ENCODE assay signal across 12 mouse cellular contexts in genomic region chr2:45185621-45185999, GRCm38 (mm10).
DNase-seq lines count a peak whose midpoint lies in the region; ATAC-seq and TF ChIP-seq lines count a peak whose summit lies in the region.
"Had no signal": no experiment of that assay in that cellular context is flagged by ENCODE, and none has a peak within 500 bp of the region (broad histone marks: within the 10 kb centered on the region; RNA-seq: fewer than 3 reads in every experiment).

No protein-coding gene starts in this region.

- DNase-seq in heart, postnatal 36 days = no peak
- DNase-seq in layer of hippocampus, adult 2 months (ENCODE audit: low spot score in 2 of 2) = no peak
- no peak for DNase-seq in layer of hippocampus, postnatal 25 days (ENCODE audit: extremely low spot score in 1 of 2, low spot score in 1 of 2)
- DNase-seq in natural killer cell, adult 2 months (ENCODE audit: low spot score in 2 of 2) = no peak
- DNase-seq: cerebellum, adult 9-11 months; gastrocnemius, postnatal 10 days; right cerebral cortex, postnatal 25 days had no signal

- no peak overlapping the region for H3K4me3 ChIP-seq in heart, embryonic 11.5 days (ENCODE audit: low read depth, low read length)
- no peak overlapping the region for H3K4me3 ChIP-seq in layer of hippocampus, adult 2 months
- H3K4me3 ChIP-seq in neural tube, embryonic 12.5 days = no peak overlapping the region
- H3K4me3 ChIP-seq in neural tube, embryonic 15.5 days (replicated peaks) = no peak overlapping the region
- H3K4me3 ChIP-seq in stomach, embryonic 15.5 days (replicated peaks) = no peak overlapping the region

- no peaks in the 10 kb centered on the region for H3K27me3 ChIP-seq in heart, embryonic 11.5 days (ENCODE audit: control insufficient read depth, insufficient read depth, low read length)
- no peaks in the 10 kb centered on the region for H3K27me3 ChIP-seq in neural tube, embryonic 12.5 days (replicated peaks)
- H3K27me3 ChIP-seq in neural tube, embryonic 15.5 days (replicated peaks) = no peaks in the 10 kb centered on the region
- no peaks in the 10 kb centered on the region for H3K27me3 ChIP-seq in stomach, embryonic 15.5 days (replicated peaks)

- H3K27ac ChIP-seq in heart, embryonic 11.5 days (ENCODE audit: low read depth, low read length) = peak overlapping the region; percentile 86
- H3K27ac ChIP-seq in layer of hippocampus, adult 2 months = peak overlapping the region; percentile 81; the same call in 1 of the 2 replicates
- no peak overlapping the region for H3K27ac ChIP-seq in neural tube, embryonic 12.5 days
- H3K27ac ChIP-seq in neural tube, embryonic 15.5 days (replicated peaks) = no peak overlapping the region
- H3K27ac ChIP-seq in stomach, embryonic 15.5 days = 0 out of 2 replicates have a peak overlapping the region, but pooled peaks have one; percentile 0
- H3K27ac ChIP-seq: macrophage had no signal

- H3K36me3 ChIP-seq in heart, embryonic 11.5 days (ENCODE audit: control insufficient read depth, insufficient read depth, low read length) = no peaks in the 10 kb centered on the region
- no peaks in the 10 kb centered on the region for H3K36me3 ChIP-seq in neural tube, embryonic 12.5 days
- H3K36me3 ChIP-seq in neural tube, embryonic 15.5 days = no peaks in the 10 kb centered on the region
- H3K36me3 ChIP-seq in stomach, embryonic 15.5 days = no peaks in the 10 kb centered on the region

- H3K9me3 ChIP-seq in heart, embryonic 11.5 days (replicated peaks; ENCODE audit: control insufficient read depth, low read length) = no peaks in the 10 kb centered on the region
- H3K9me3 ChIP-seq in neural tube, embryonic 12.5 days = no peaks in the 10 kb centered on the region
- H3K9me3 ChIP-seq in neural tube, embryonic 15.5 days (replicated peaks) = no peaks in the 10 kb centered on the region
- no peaks in the 10 kb centered on the region for H3K9me3 ChIP-seq in stomach, embryonic 15.5 days

- no peak overlapping the region for H3K9ac ChIP-seq in heart, embryonic 11.5 days (ENCODE audit: low read depth, low read length)
- no peak overlapping the region for H3K9ac ChIP-seq in neural tube, embryonic 12.5 days
- no peak overlapping the region for H3K9ac ChIP-seq in neural tube, embryonic 15.5 days (replicated peaks)
- H3K9ac ChIP-seq in stomach, embryonic 15.5 days = no peak overlapping the region

- TF ChIP-seq CTCF in layer of hippocampus, adult 2 months (conservative IDR thresholded peaks at IDR 0.05) = no peak

- ATAC-seq in heart, embryonic 11.5 days (replicated peaks; ENCODE audit: insufficient number of reproducible peaks, low FRiP score, low TSS enrichment) = no peak
- ATAC-seq in neural tube, embryonic 12.5 days (ENCODE audit: low FRiP score, low read depth) = no peak
- ATAC-seq in neural tube, embryonic 15.5 days (ENCODE audit: low FRiP score) = no peak
- ATAC-seq in stomach, embryonic 15.5 days (ENCODE audit: insufficient read depth, low FRiP score, low read depth) = no peak

- peaks cover 12% of the 10 kb centered on the region for H3K4me1 ChIP-seq in heart, embryonic 11.5 days (ENCODE audit: control insufficient read depth, insufficient read depth, low read length)
- H3K4me1 ChIP-seq in neural tube, embryonic 12.5 days = peaks cover 13% of the 10 kb centered on the region
- peaks cover 7% of the 10 kb centered on the region; the same call in 1 of the 2 replicates for H3K4me1 ChIP-seq in neural tube, embryonic 15.5 days
- H3K4me1 ChIP-seq in stomach, embryonic 15.5 days = peaks cover 3% of the 10 kb centered on the region; the same call in 1 of the 2 replicates

- intact Hi-C loops in heart, postnatal 36 days (cut with DNase I) = no loop called here

- peak overlapping the region; percentile 60; the same call in 1 of the 2 replicates for H3K4me2 ChIP-seq in heart, embryonic 11.5 days
- H3K4me2 ChIP-seq in neural tube, embryonic 12.5 days (replicated peaks) = peak overlapping the region; percentile 51; the same call in 1 of the 2 replicates
- H3K4me2 ChIP-seq in neural tube, embryonic 15.5 days = no peak overlapping the region
- peak overlapping the region; percentile 28; the same call in 1 of the 2 replicates for H3K4me2 ChIP-seq in stomach, embryonic 15.5 days

Comparison
In these comparisons a context has a peak if more than half of its experiments do, and no peak if none do; other contexts are left out.
1. H3K27ac ChIP-seq: peak in heart, embryonic 11.5 days (single experiment), layer of hippocampus, adult 2 months (single experiment) and stomach, embryonic 15.5 days (single experiment); none in neural tube, embryonic 12.5 days (single experiment) and neural tube, embryonic 15.5 days (single experiment).